Mouse (Mus musculus) thymus, adult 2 months (tissue): ENCODE measurements around the gene Phyhd1.

ENCODE experiments used
- CTCF ChIP-seq: fragments of 200-500 bp; IDR thresholded peaks from 2 replicates; pipeline ENCODE4 v1.5.1; 2012; ENCODE audit warnings: mild to moderate bottlenecking, control low read depth, low read length, moderate library complexity, borderline replicate concordance; ENCODE audit not compliant: control insufficient read depth, poor library complexity, insufficient read depth; ENCODE audit errors: extremely low read depth
- POLR2A ChIP-seq: fragments of 200-500 bp; IDR thresholded peaks from 2 replicates; pipeline ENCODE4 v1.6.1; 2012; ENCODE audit warnings: mild to moderate bottlenecking, low read length, control low read depth, moderate library complexity; ENCODE audit not compliant: control insufficient read depth, poor library complexity, insufficient read depth; ENCODE audit errors: extremely low read depth

DNA sequence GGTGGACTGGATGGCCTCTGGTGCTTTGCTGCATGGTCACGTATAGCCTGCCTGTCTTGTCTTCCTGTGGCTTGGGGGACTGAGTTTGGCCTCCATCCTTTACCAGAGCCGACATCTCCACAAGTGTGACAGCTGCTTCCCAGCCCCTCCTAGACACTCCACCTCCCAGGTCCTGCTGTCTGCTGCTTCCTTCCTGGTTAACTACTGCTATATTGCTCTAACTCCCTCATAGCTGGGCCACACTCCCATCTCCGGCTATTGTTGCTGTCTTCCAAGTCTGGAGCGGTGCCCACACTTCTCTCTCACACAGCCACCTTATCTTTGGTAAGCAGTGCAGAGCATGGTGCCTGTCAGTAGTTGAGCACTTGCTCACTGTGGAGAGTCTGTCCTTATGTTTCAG, 26.2 kb upstream of the Phyhd1 start:
- TF ChIP-seq CTCF (no peak), POLR2A (no peak)
